Mouse (Mus musculus) right cerebral cortex, adult 18-20 months (tissue): ENCODE measurements at regions not wholly inside any gene's neighbourhood (a gene's known extent, or its start where the extent isn't known, plus 50 kb on each side); places are given as distances from the start of the nearest gene placed in this dataset.

ENCODE experiments used
- DNase-seq: peaks from one replicate; pipeline ENCODE4 v3.0.0; 2022; ENCODE audit warnings: mixed read lengths

- DNase-seq = no peak
Observed at GRCm38 (mm10) chr11:43370025-43370424, 56.0 kb downstream of the Pttg1 start.

GRCm38 (mm10) chr11:43368346-43368745 is 57.7 kb downstream of the Pttg1 start:
- DNase-seq = no peak

GRCm38 (mm10) chr11:43361858-43362257 is 64.2 kb downstream of the Pttg1 start:
- no peak for DNase-seq

GRCm38 (mm10) chr11:43358390-43359291 is 67.4 kb downstream of the Pttg1 start:
- no peak for DNase-seq

- no peak for DNase-seq
Observed at GRCm38 (mm10) chr11:43353602-43354001, 72.4 kb downstream of the Pttg1 start.

GRCm38 (mm10) chr11:43353030-43353429 is 73.0 kb downstream of the Pttg1 start:
- DNase-seq = no peak

GRCm38 (mm10) chr11:43351818-43352217 is 74.2 kb downstream of the Pttg1 start:
- DNase-seq = peak; percentile 15

GRCm38 (mm10) chr11:43351348-43351747 is 74.7 kb downstream of the Pttg1 start:
- no peak for DNase-seq

GRCm38 (mm10) chr11:43350242-43350641 is 75.8 kb downstream of the Pttg1 start:
- peak; percentile 12 for DNase-seq

GRCm38 (mm10) chr11:43349564-43349963 is 76.5 kb downstream of the Pttg1 start:
- peak; percentile 23 for DNase-seq

GRCm38 (mm10) chr11:43348571-43348970 is 77.5 kb downstream of the Pttg1 start:
- peak; percentile 88 for DNase-seq

GRCm38 (mm10) chr11:43346489-43346888 is 79.6 kb downstream of the Pttg1 start:
- DNase-seq = no peak

GRCm38 (mm10) chr11:43344767-43345561 is 81.1 kb downstream of the Pttg1 start:
- DNase-seq = no peak

GRCm38 (mm10) chr11:43343574-43343973 is 82.5 kb downstream of the Pttg1 start:
- DNase-seq = no peak

- DNase-seq = no peak
Observed at GRCm38 (mm10) chr11:43338377-43338993, 87.6 kb downstream of the Pttg1 start.

GRCm38 (mm10) chr11:43335668-43336265 is 90.3 kb downstream of the Pttg1 start:
- DNase-seq = no peak

GRCm38 (mm10) chr11:43333547-43333946 is 92.5 kb downstream of the Pttg1 start:
- no peak for DNase-seq

- no peak for DNase-seq
Observed at GRCm38 (mm10) chr11:43313996-43314395, 112.1 kb downstream of the Pttg1 start.
